Mouse (Mus musculus) heart, postnatal 0 days (tissue): Measurements from ENCODE around the gene Tmem8b.

Source experiments
- CTCF ChIP-seq: IDR thresholded peaks from 2 replicates; pipeline ENCODE4 v1.5.1; 2016; ENCODE audit warnings: antibody characterized with exemption, control low read depth, low read depth
- EP300 ChIP-seq: IDR thresholded peaks from 2 replicates; pipeline ENCODE4 v1.6.1; 2016; ENCODE audit warnings: antibody characterized with exemption, low read depth

GRCm38 (mm10) chr4:43730750-43731297 is 62.1 kb downstream of the Tmem8b start:
- TF ChIP-seq CTCF (no peak), EP300 (no peak)
